Mouse (Mus musculus) heart, adult 18-20 months (tissue): ENCODE measurements around the gene Rangrf. TPM values are rescaled to one million over a fixed set of nuclear protein-coding genes. Genes with fewer than 3 reads are reported as not detected.
A peak's percentile ranks its signal among the peaks of the same experiment; 100 is the strongest.
"Not testable (repeated sequence)": the region's sequence is repeated elsewhere in the genome, so short reads cannot be mapped to it uniquely, and the experiment has no call there.

Experiments
- DNase-seq, 2 experiments: peaks; one replicate each; pipeline ENCODE4 v3.0.0; 2021 to 2022; ENCODE audit warnings: mixed read lengths in 1 of 2
- microRNA-seq, 2 experiments: library from miRNA; unstranded; fragments of <30 nt; microRNA quantifications; one replicate each; pipeline ENCODE4 v1.2.0; 2022
- total RNA-seq, 2 experiments: library from RNA; stranded (reverse); gene quantifications; 2 replicates each; pipeline ENCODE4 v1.2.3; 2021

The Rangrf gene
- total RNA-seq, 2 experiments from 2014 or later = 87.5 to 102 TPM

GRCm38 (mm10) chr11:68946001-68946400 lies 29.0 kb downstream of the Rangrf start:
- no peak for DNase-seq

- no peak for DNase-seq
Measured at GRCm38 (mm10) chr11:68945245-68945644, 29.7 kb downstream of the Rangrf start.

GRCm38 (mm10) chr11:68942731-68943130 lies 32.3 kb downstream of the Rangrf start:
- no peak for DNase-seq

GRCm38 (mm10) chr11:68940516-68940915 lies 34.5 kb downstream of the Rangrf start:
- DNase-seq = no peak

GRCm38 (mm10) chr11:68939451-68940304 lies 35.3 kb downstream of the Rangrf start:
- DNase-seq = peak; percentile 91 to 95

GRCm38 (mm10) chr11:68936951-68937350 lies 38.0 kb downstream of the Rangrf start:
- DNase-seq = not testable (repeated sequence)

GRCm38 (mm10) chr11:68933885-68934507 lies 41.0 kb downstream of the Rangrf start:
- DNase-seq = no peak

GRCm38 (mm10) chr11:68929947-68930346 lies 45.0 kb downstream of the Rangrf start:
- DNase-seq = no peak

GRCm38 (mm10) chr11:68926981-68927380 lies 48.0 kb downstream of the Rangrf start, which contains the start of gene Odf4:
Odf4 (minus strand) TSS chr11:68927081.
- no peak for DNase-seq

GRCm38 (mm10) chr11:68924749-68925148 lies 50.2 kb downstream of the Rangrf start:
- no peak for DNase-seq

GRCm38 (mm10) chr11:68923191-68923590 lies 51.8 kb downstream of the Rangrf start:
- no peak for DNase-seq

Small RNA genes within 50 kb of the gene (microRNA-seq; reads per million reads assigned to microRNA genes)
- 0.38 to 0.81 reads per million in 2 experiments for gene Mir3062

Other genes starting within 250 kb of the Rangrf start
- gene Ndel1, start 103.3 kb downstream of the Rangrf start, total RNA-seq = 10 to 100 TPM; 61.2 to 64.3 TPM
- gene Rnf222, start 86.6 kb downstream of the Rangrf start, total RNA-seq = under 1 TPM; 0.15 to 0.21 TPM
- gene Rpl26, start 73.6 kb downstream of the Rangrf start, total RNA-seq = 100 to 1,000 TPM; 679 to 731 TPM
- gene Odf4, start 48.1 kb downstream of the Rangrf start, total RNA-seq = not detected
- 10 to 100 TPM; 20.6 to 23.5 TPM for gene Arhgef15, start 17.7 kb downstream of the Rangrf start, total RNA-seq
- 1 to 10 TPM; 4.8 to 9.3 TPM for gene Slc25a35, start 7.1 kb downstream of the Rangrf start, total RNA-seq
- 1 to 10 TPM; 5.4 to 6.2 TPM for gene Pfas, start 33.3 kb upstream of the Rangrf start, total RNA-seq
- 10 to 100 TPM; 10.9 to 13.9 TPM for gene Ctc1, start 40.7 kb upstream of the Rangrf start, total RNA-seq
- gene Aurkb, start 70.5 kb upstream of the Rangrf start, total RNA-seq = 1 to 10 TPM in 1 of 2 experiments, under 1 TPM in 1; 0.67 to 1.5 TPM
- gene Borcs6, start 84.5 kb upstream of the Rangrf start, total RNA-seq = 10 to 100 TPM; 16.7 to 19.3 TPM
- 1 to 10 TPM; 5.3 to 7.0 TPM for gene Tmem107, start 95.6 kb upstream of the Rangrf start, total RNA-seq
- 10 to 100 TPM; 53.9 to 55.4 TPM for gene Vamp2, start 113.3 kb upstream of the Rangrf start, total RNA-seq
- gene Per1, start 120.0 kb upstream of the Rangrf start, total RNA-seq = 10 to 100 TPM; 38.8 to 48.5 TPM
- gene Hes7, start 145.2 kb upstream of the Rangrf start, total RNA-seq = under 1 TPM in 1 of 2 experiments, not detected in 1; 0.15 TPM
- gene 9130213A22Rik, start 147.4 kb upstream of the Rangrf start, total RNA-seq = under 1 TPM; 0.23 to 0.27 TPM
- gene Aloxe3, start 150.7 kb upstream of the Rangrf start, total RNA-seq = not detected
- not detected for gene Alox12b, start 181.8 kb upstream of the Rangrf start, total RNA-seq
- gene Alox8, start 222.7 kb upstream of the Rangrf start, total RNA-seq = 1 to 10 TPM; 1.1 to 2.2 TPM